In the genomic region with DNA sequence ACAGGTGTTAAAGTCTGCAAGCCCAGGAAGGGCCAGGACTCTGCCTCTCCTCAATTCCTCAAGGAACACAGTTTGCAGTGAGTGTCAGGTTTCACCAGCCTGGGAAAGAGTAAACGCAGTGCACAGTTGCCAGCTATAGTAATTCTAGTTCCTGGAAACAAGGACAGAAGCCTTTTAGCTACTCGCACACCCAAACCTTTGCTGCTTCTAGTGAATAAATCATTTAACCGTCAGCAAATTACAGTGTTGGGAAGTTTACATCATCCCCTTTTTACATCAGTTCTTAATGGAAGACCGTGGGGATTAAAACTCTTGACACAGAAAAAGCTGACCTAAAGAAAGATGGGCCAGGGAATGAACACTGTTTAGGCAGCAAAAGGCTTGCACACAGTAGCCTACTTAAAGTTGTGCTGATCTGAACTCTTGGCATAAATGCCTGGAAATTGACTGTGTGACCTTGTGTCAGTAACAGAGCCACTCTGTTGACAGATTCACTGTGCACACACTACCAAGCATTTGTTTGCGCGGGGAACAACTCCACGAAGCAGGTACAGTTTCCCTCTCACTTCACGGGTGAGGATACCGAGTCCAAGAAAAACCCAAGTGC, we compare ENCODE assay signal across 8 mouse cellular contexts. TPM values are rescaled to one million over a fixed set of nuclear protein-coding genes. Genes with fewer than 3 reads are reported as not detected.
DNase-seq lines count a peak whose midpoint lies in the region; ATAC-seq and TF ChIP-seq lines count a peak whose summit lies in the region.

No protein-coding gene starts in this region.

- peak overlapping the region; percentile 95 for H3K9ac ChIP-seq in forebrain, embryonic 13.5 days

- H3K4me1 ChIP-seq in forebrain, embryonic 13.5 days: peaks cover 30% of the 10 kb centered on the region

- no peak for TF ChIP-seq POLR2A in myocyte (IDR thresholded peaks at IDR 0.05; ENCODE audit: insufficient read length, low read depth)

- H3K36me3 ChIP-seq in forebrain, embryonic 13.5 days (ENCODE audit: poor library complexity, severe bottlenecking): no peaks in the 10 kb centered on the region
- H3K36me3 ChIP-seq in myocyte (ENCODE audit: control insufficient read depth, insufficient read depth): no peaks in the 10 kb centered on the region

- H3ac ChIP-seq in myocyte (ENCODE audit: control insufficient read depth, insufficient read length): no peak overlapping the region

- peak; percentile 9 for DNase-seq in gastrocnemius, adult 18-20 months (ENCODE audit: low spot score)
- DNase-seq in gastrocnemius, postnatal 10 days: no peak
- DNase-seq in MEL-GATA-1-ER (ENCODE audit: extremely low read depth, low read depth): peak; percentile 34
- peak; percentile 12 to 43 for DNase-seq in kidney, postnatal 4 days
- DNase-seq in thymus, postnatal 36 days: no peak
- no peak for DNase-seq in retina, postnatal 1 day

- H3K4me3 ChIP-seq in forebrain, embryonic 13.5 days: peak overlapping the region; percentile 93
- peak overlapping the region; percentile 62 for H3K4me3 ChIP-seq in myocyte

- H3K79me2 ChIP-seq in myocyte (ENCODE audit: control insufficient read depth, insufficient read depth): peaks cover 34% of the 10 kb centered on the region

- peak overlapping the region; percentile 96 for H3K27ac ChIP-seq in forebrain, embryonic 13.5 days

- ATAC-seq in forebrain, embryonic 13.5 days: no peak; the same call in 1 of the 2 replicates

- H3K9me3 ChIP-seq in forebrain, embryonic 13.5 days (replicated peaks): no peaks in the 10 kb centered on the region

- peak overlapping the region; percentile 70 for H3K4me2 ChIP-seq in forebrain, embryonic 13.5 days
- peak overlapping the region; percentile 82 for H3K4me2 ChIP-seq in myocyte (ENCODE audit: low read depth)

- no peaks in the 10 kb centered on the region for H3K27me3 ChIP-seq in forebrain, embryonic 13.5 days
- no peaks in the 10 kb centered on the region for H3K27me3 ChIP-seq in myocyte (ENCODE audit: control insufficient read depth, insufficient read depth, insufficient read length)

- WGBS in forebrain, embryonic 13.5 days: 5% methylated on average over 9 of the region's 9 CpGs

TF ChIP-seq in myocyte, 11 proteins besides CTCF, POLR2A, EP300 and RAD21:
- TF ChIP-seq E2F4 (IDR thresholded peaks at IDR 0.05; ENCODE audit: insufficient read depth) (no peak), POLR2AphosphoS2 (IDR thresholded peaks at IDR 0.05; ENCODE audit: insufficient read length, low read depth) (no peak), MAX (IDR thresholded peaks at IDR 0.05; ENCODE audit: low read depth) (no peak), MYOG (IDR thresholded peaks at IDR 0.05; ENCODE audit: control insufficient read depth in 1 of 3, insufficient read depth in 1 of 3, insufficient read length in 2 of 3, low read depth in 2 of 3) (no peak), USF1 (IDR thresholded peaks at IDR 0.05; ENCODE audit: low read depth) (no peak)

RNA-seq across cellular contexts. Expression of a gene that starts 0.6 kb away (rescaled TPM):
- total RNA-seq in gastrocnemius, adult 18-20 months (2021): 1 to 10 TPM; 2.5 to 4.7 TPM
- total RNA-seq in gastrocnemius, postnatal 10 days (2021): 10 to 100 TPM in 1 of 2 experiments, 1 to 10 TPM in 1; 8.9 to 11.4 TPM
- 6.9 and 8.0 TPM in 2 replicates for polyA plus RNA-seq in forebrain, embryonic 13.5 days (2015; fragmentation: Nextera tagmentation; extraction: Ambion mirVana)
- 7.6 TPM for polyA plus RNA-seq in myocyte (2012; fragmentation: generic; extraction: Trizol)

Comparison
In these comparisons a context has a peak if more than half of its experiments do, and no peak if none do; other contexts are left out.
1. DNase-seq: peak in gastrocnemius, adult 18-20 months (single experiment), MEL-GATA-1-ER (single experiment) and kidney, postnatal 4 days (2 of 2); none in gastrocnemius, postnatal 10 days (single experiment), thymus, postnatal 36 days (0 of 2) and retina, postnatal 1 day (single experiment).